Mouse (Mus musculus) stomach, embryonic 16.5 days (tissue): ENCODE results near the gene Cd164. TPM values are rescaled to one million over a fixed set of nuclear protein-coding genes. Genes with fewer than 3 reads are reported as not detected.

ENCODE experiments used
- ATAC-seq: fragments of 200-750 bp; cut with Nextera tagmentation; 2 replicates; pipeline ENCODE4 v1.8.0; 2017; ENCODE audit warnings: moderate number of reproducible peaks, moderate TSS enrichment; ENCODE audit not compliant: insufficient read depth, low FRiP score
- H3K27ac ChIP-seq: fragments of 300-500 bp; sonication (generic); 2 replicates; pipeline ENCODE4 v1.5.1; 2014; ENCODE audit warnings: low read length
- H3K27me3 ChIP-seq: fragments of 300-500 bp; sonication (generic); 2 replicates; pipeline ENCODE4 v1.6.1; 2014; ENCODE audit warnings: low read length, control low read depth, mixed read lengths; ENCODE audit not compliant: control insufficient read depth, insufficient read depth
- H3K36me3 ChIP-seq: fragments of 300-500 bp; sonication (generic); 2 replicates; pipeline ENCODE4 v1.6.1; 2014; ENCODE audit warnings: low read length; ENCODE audit not compliant: control insufficient read depth, insufficient read depth
- H3K4me1 ChIP-seq: fragments of 300-500 bp; sonication (generic); 2 replicates; pipeline ENCODE4 v1.6.1; 2014; ENCODE audit warnings: low read length, control low read depth, mixed read lengths; ENCODE audit not compliant: control insufficient read depth, insufficient read depth
- H3K4me2 ChIP-seq: fragments of 300-500 bp; sonication (generic); 2 replicates; pipeline ENCODE4 v1.6.1; 2014; ENCODE audit warnings: low read depth, low read length, mixed read lengths
- H3K4me3 ChIP-seq: fragments of 300-500 bp; sonication (generic); replicated peaks from 2 replicates; pipeline ENCODE4 v1.5.1; 2014; ENCODE audit warnings: mild to moderate bottlenecking, low read length
- H3K9ac ChIP-seq: fragments of 300-500 bp; sonication (generic); 2 replicates; pipeline ENCODE4 v1.6.1; 2014; ENCODE audit warnings: low read length
- H3K9me3 ChIP-seq: fragments of 300-500 bp; sonication (generic); replicated peaks from 2 replicates; pipeline ENCODE4 v1.6.1; 2016; ENCODE audit warnings: low read length, control low read depth; ENCODE audit not compliant: control insufficient read depth
- WGBS: fragments of 180-500 bp; shearing (Covaris S2); extraction: QIAGEN DNeasy Blood & Tissue Kit; methylation state at CpG from one replicate; pipeline ENCODE4 v1.1.7; 2014; 5-methylcytosine and 5-hydroxymethylcytosine counted together
- polyA plus RNA-seq: library from polyadenylated mRNA; unstranded; fragments of >200 nt; fragmentation: Nextera tagmentation; extraction: Ambion mirVana; gene quantifications from 2 replicates; pipeline ENCODE4 v1.2.1, GENCODE M21; 2015

Gene Cd164
- polyA plus RNA-seq, 1 experiment from 2014 or later = 181 TPM

DNA sequence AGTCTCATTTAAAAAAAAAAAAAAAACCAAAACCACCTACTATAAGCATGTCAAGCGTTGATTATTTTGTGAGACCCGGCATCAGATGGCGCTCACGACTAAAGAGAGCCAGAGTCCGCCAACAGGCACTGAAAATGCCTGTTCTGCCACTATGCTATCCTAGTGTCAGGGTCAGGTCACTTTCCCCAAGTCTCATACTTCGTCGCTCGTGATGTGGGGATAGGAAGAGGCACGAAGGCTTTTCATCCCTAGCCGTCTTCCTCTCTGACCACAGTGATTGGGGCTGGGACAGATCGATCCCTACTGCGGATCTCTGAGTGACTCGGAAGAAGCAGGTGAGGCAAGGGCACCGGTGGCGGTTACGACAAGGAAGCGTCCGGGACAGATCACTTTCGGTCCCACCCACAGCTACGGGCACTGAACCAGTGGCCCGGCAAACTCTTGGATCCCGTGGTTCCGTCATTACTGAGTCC, 670 bp upstream of the Cd164 start:
- peaks cover 13% of the 10 kb centered on the region for H3K4me1 ChIP-seq
- no peaks in the 10 kb centered on the region for H3K9me3 ChIP-seq
- H3K4me2 ChIP-seq = peak overlapping the region; percentile 85
- ATAC-seq = peak; percentile 70
- peak overlapping the region; percentile 97 for H3K4me3 ChIP-seq
- WGBS = under 1% methylated on average over 23 of the region's 23 CpGs
- H3K27ac ChIP-seq = peak overlapping the region; percentile 98
- H3K36me3 ChIP-seq = no peaks in the 10 kb centered on the region
- H3K9ac ChIP-seq = peak overlapping the region; percentile 97
- H3K27me3 ChIP-seq = no peaks in the 10 kb centered on the region

- peak; percentile 38; the same call in 1 of the 2 replicates for ATAC-seq
- Histone ChIP-seq H3K4me3 (peak overlapping the region; percentile 97), H3K4me1 (peaks cover 19% of the 10 kb centered on the region), H3K27me3 (no peaks in the 10 kb centered on the region), H3K9ac (peak overlapping the region; percentile 97), H3K4me2 (peak overlapping the region; percentile 88), H3K27ac (peak overlapping the region; percentile 98), H3K9me3 (no peaks in the 10 kb centered on the region), H3K36me3 (0 out of 2 replicates have a peak, but pooled peaks cover 3% of the 10 kb centered on the region)
- under 1% methylated on average over 65 of the region's 65 CpGs for WGBS
Measured at GRCm38 (mm10) chr10:41519640-41520409, 611 bp downstream of the Cd164 start.

- Histone ChIP-seq H3K27me3 (no peaks in the 10 kb centered on the region), H3K9ac (peak overlapping the region; percentile 97), H3K4me2 (peak overlapping the region; percentile 88), H3K4me3 (peak overlapping the region; percentile 97), H3K27ac (no peak overlapping the region), H3K9me3 (no peaks in the 10 kb centered on the region), H3K36me3 (0 out of 2 replicates have a peak, but pooled peaks cover 3% of the 10 kb centered on the region), H3K4me1 (peaks cover 20% of the 10 kb centered on the region)
- 2% methylated on average over 5 of the region's 5 CpGs for WGBS
- ATAC-seq = no peak
Measured at GRCm38 (mm10) chr10:41520410-41520673, 1.1 kb downstream of the Cd164 start.

- H3K9ac ChIP-seq = no peak overlapping the region
- WGBS = 36% methylated on average over 3 of the region's 3 CpGs
- H3K4me3 ChIP-seq = no peak overlapping the region
- no peak overlapping the region for H3K27ac ChIP-seq
- no peak for ATAC-seq
- H3K4me2 ChIP-seq = no peak overlapping the region
- H3K27me3 ChIP-seq = no peaks in the 10 kb centered on the region
- H3K4me1 ChIP-seq = peaks cover 20% of the 10 kb centered on the region
- H3K36me3 ChIP-seq = 0 out of 2 replicates have a peak, but pooled peaks cover 6% of the 10 kb centered on the region
- H3K9me3 ChIP-seq = no peaks in the 10 kb centered on the region
Measured at GRCm38 (mm10) chr10:41523386-41523785, 4.2 kb downstream of the Cd164 start.

- H3K4me2 ChIP-seq = no peak overlapping the region
- no peak overlapping the region for H3K9ac ChIP-seq
- H3K9me3 ChIP-seq = no peaks in the 10 kb centered on the region
- H3K36me3 ChIP-seq = 0 out of 2 replicates have a peak, but pooled peaks cover 12% of the 10 kb centered on the region
- H3K4me3 ChIP-seq = no peak overlapping the region
- H3K27ac ChIP-seq = no peak overlapping the region
- no peak for ATAC-seq
- WGBS = 67% methylated on average over 1 of the region's 1 CpGs
- H3K27me3 ChIP-seq = no peaks in the 10 kb centered on the region
- peaks cover 20% of the 10 kb centered on the region for H3K4me1 ChIP-seq
Measured at GRCm38 (mm10) chr10:41525696-41526095, 6.5 kb downstream of the Cd164 start.

GRCm38 (mm10) chr10:41529972-41530371, 10.8 kb downstream of the Cd164 start:
- Histone ChIP-seq H3K9ac (no peak overlapping the region), H3K4me3 (no peak overlapping the region), H3K4me1 (no peaks in the 10 kb centered on the region), H3K27me3 (no peaks in the 10 kb centered on the region), H3K9me3 (no peaks in the 10 kb centered on the region), H3K4me2 (no peak overlapping the region), H3K36me3 (peaks cover 21% of the 10 kb centered on the region), H3K27ac (no peak overlapping the region)
- no peak for ATAC-seq
- 82% methylated on average over 5 of the region's 5 CpGs for WGBS

- WGBS = 95% methylated on average over 2 of the region's 2 CpGs
- H3K9me3 ChIP-seq = no peaks in the 10 kb centered on the region
Measured at GRCm38 (mm10) chr10:41535991-41536390, 16.8 kb downstream of the Cd164 start.

GRCm38 (mm10) chr10:41536714-41537113, 17.5 kb downstream of the Cd164 start:
- 84% methylated on average over 1 of the region's 1 CpGs for WGBS
- Histone ChIP-seq H3K27ac (no peak overlapping the region), H3K36me3 (peaks cover 15% of the 10 kb centered on the region), H3K27me3 (no peaks in the 10 kb centered on the region), H3K9me3 (no peaks in the 10 kb centered on the region), H3K9ac (no peak overlapping the region), H3K4me1 (no peaks in the 10 kb centered on the region), H3K4me3 (no peak overlapping the region), H3K4me2 (no peak overlapping the region)
- ATAC-seq = no peak

More at GRCm38 (mm10) chr10:41535991-41536390, 16.8 kb downstream of the Cd164 start:
- Histone ChIP-seq H3K4me2 (no peak overlapping the region), H3K27me3 (no peaks in the 10 kb centered on the region), H3K27ac (no peak overlapping the region), H3K36me3 (peaks cover 15% of the 10 kb centered on the region), H3K4me1 (no peaks in the 10 kb centered on the region), H3K4me3 (no peak overlapping the region), H3K9ac (no peak overlapping the region)
- ATAC-seq = no peak

GRCm38 (mm10) chr10:41537226-41537982, 18.2 kb downstream of the Cd164 start:
- Histone ChIP-seq H3K36me3 (peaks cover 14% of the 10 kb centered on the region), H3K9ac (no peak overlapping the region), H3K4me3 (no peak overlapping the region), H3K27me3 (no peaks in the 10 kb centered on the region), H3K27ac (no peak overlapping the region), H3K4me2 (no peak overlapping the region), H3K4me1 (no peaks in the 10 kb centered on the region), H3K9me3 (no peaks in the 10 kb centered on the region)
- WGBS = 89% methylated on average over 4 of the region's 4 CpGs
- no peak for ATAC-seq
